ENCODE assay signal across 28 mouse cellular contexts in genomic region chr4:102981709-102982108, GRCm38 (mm10). TPM values are rescaled to one million over a fixed set of nuclear protein-coding genes. Genes with fewer than 3 reads are reported as not detected.
"Had no signal": no experiment of that assay in that cellular context is flagged by ENCODE, and none has a peak within 500 bp of the region (broad histone marks: within the 10 kb centered on the region; RNA-seq: fewer than 3 reads in every experiment).

No protein-coding gene starts in this region.

- H3K4me3 ChIP-seq: limb, embryonic 12.5 days; limb, embryonic 15.5 days; midbrain, embryonic 15.5 days; neural tube, embryonic 12.5 days; neural tube, embryonic 15.5 days had no signal

- H3K36me3 ChIP-seq: limb, embryonic 12.5 days; limb, embryonic 15.5 days; midbrain, embryonic 15.5 days; neural tube, embryonic 12.5 days; neural tube, embryonic 15.5 days had no signal

- DNase-seq: kidney, adult 18-20 months; kidney, adult 9 months; kidney, postnatal 14 days; kidney, postnatal 4 days; left cerebral cortex, postnatal 4 days; liver, postnatal 0 days; lung, embryonic 14.5 days; right cerebral cortex, adult 18-20 months; right cerebral cortex, postnatal 14 days; right cerebral cortex, postnatal 4 days; thymus, adult 2 months; thymus, postnatal 14 days; thymus, postnatal 4 days had no signal

- H3K9ac ChIP-seq: limb, embryonic 12.5 days; limb, embryonic 15.5 days; liver, embryonic 14.5 days; liver, postnatal 0 days; lung, embryonic 14.5 days; midbrain, embryonic 15.5 days; neural tube, embryonic 12.5 days; neural tube, embryonic 15.5 days had no signal

- H3K27me3 ChIP-seq: limb, embryonic 15.5 days; neural tube, embryonic 15.5 days had no signal

- H3K27ac ChIP-seq: limb, embryonic 12.5 days; limb, embryonic 15.5 days; liver, embryonic 14.5 days; macrophage; midbrain, embryonic 15.5 days; neural tube, embryonic 12.5 days; neural tube, embryonic 15.5 days had no signal

- H3K9me3 ChIP-seq: limb, embryonic 12.5 days; limb, embryonic 15.5 days; midbrain, embryonic 15.5 days; neural tube, embryonic 12.5 days; neural tube, embryonic 15.5 days had no signal

- H3K4me2 ChIP-seq: limb, embryonic 12.5 days; limb, embryonic 15.5 days; liver, embryonic 11.5 days; lung, embryonic 14.5 days; midbrain, embryonic 11.5 days; midbrain, embryonic 15.5 days; neural tube, embryonic 12.5 days; neural tube, embryonic 15.5 days had no signal

- ATAC-seq: liver, postnatal 0 days; lung, postnatal 0 days; midbrain, embryonic 15.5 days had no signal

RNA-seq across cellular contexts. Expression of gene Tctex1d1, which starts 3.3 kb away (rescaled TPM):
- total RNA-seq: megakaryocyte-erythroid progenitor cell, adult 5-6 weeks had no signal
- polyA plus RNA-seq: limb, embryonic 15.5 days; liver, postnatal 0 days; macrophage; midbrain, embryonic 11.5 days; spleen, adult 2 months had no signal

RNA-seq across cellular contexts. Expression of gene Insl5, which starts 44.9 kb away (rescaled TPM):
- total RNA-seq: layer of hippocampus, postnatal 14 days; left cerebral cortex, postnatal 4 days; megakaryocyte-erythroid progenitor cell, adult 5-6 weeks had no signal
- polyA plus RNA-seq: kidney, embryonic 16.5 days; limb, embryonic 12.5 days; limb, embryonic 15.5 days; liver, embryonic 11.5 days; liver, embryonic 14.5 days; liver, postnatal 0 days; lung, embryonic 14.5 days; lung, postnatal 0 days; macrophage; spleen, adult 2 months; stomach, embryonic 16.5 days had no signal
